Mouse (Mus musculus) embryonic fibroblast, embryonic 13.5 days (primary cell): ENCODE measurements around the gene H2-T22. TPM values are rescaled to one million over a fixed set of nuclear protein-coding genes. Genes with fewer than 3 reads are reported as not detected.

Experiments used
- H3K27ac ChIP-seq: 2 replicates; pipeline ENCODE4 v1.5.1; 2012; ENCODE audit warnings: low read length, control low read depth, inconsistent platforms; ENCODE audit not compliant: insufficient read depth
- H3K4me1 ChIP-seq: 2 replicates; pipeline ENCODE4 v1.6.1; 2011; ENCODE audit warnings: low read length; ENCODE audit not compliant: control insufficient read depth, insufficient read depth
- H3K4me3 ChIP-seq: 2 replicates; pipeline ENCODE4 v1.5.1; 2011; ENCODE audit warnings: mild to moderate bottlenecking, control low read depth, low read length; ENCODE audit not compliant: insufficient read depth
- CTCF ChIP-seq: IDR thresholded peaks from 2 replicates; pipeline ENCODE4 v1.5.1; 2011; ENCODE audit warnings: mild to moderate bottlenecking, control low read depth, low read length, moderate library complexity, borderline replicate concordance; ENCODE audit not compliant: insufficient read depth
- POLR2A ChIP-seq: IDR thresholded peaks from 2 replicates; pipeline ENCODE4 v1.6.1; 2011; ENCODE audit warnings: low read depth, mild to moderate bottlenecking, control low read depth, low read length, moderate library complexity
- polyA plus RNA-seq: library from polyadenylated mRNA; stranded (reverse); fragments of >200 nt; gene quantifications from 2 replicates; pipeline ENCODE4 v1.2.4, GENCODE M21; 2011; ENCODE audit warnings: low read depth; ENCODE audit not compliant: missing spikeins, insufficient read length

H2-T22 gene
- polyA plus RNA-seq, 1 experiment: 54.1 TPM

GRCm38 (mm10) chr17:36003331-36003730, 39.2 kb downstream of the H2-T22 start:
- Histone ChIP-seq H3K4me3 (no peak overlapping the region), H3K27ac (no peak overlapping the region), H3K4me1 (peaks cover 2% of the 10 kb centered on the region)
- no peak for TF ChIP-seq POLR2A
- no peak for TF ChIP-seq CTCF

- peaks cover 2% of the 10 kb centered on the region for H3K4me1 ChIP-seq
- no peak for TF ChIP-seq POLR2A
- TF ChIP-seq CTCF: no peak
- peak overlapping the region; percentile 83 for H3K27ac ChIP-seq
- no peak overlapping the region for H3K4me3 ChIP-seq
Observed at GRCm38 (mm10) chr17:36001966-36002365, 40.6 kb downstream of the H2-T22 start.

- peak overlapping the region; percentile 93 for H3K27ac ChIP-seq
- peaks cover 2% of the 10 kb centered on the region for H3K4me1 ChIP-seq
- H3K4me3 ChIP-seq: no peak overlapping the region
- TF ChIP-seq CTCF (no peak), POLR2A (no peak)
Observed at GRCm38 (mm10) chr17:36001121-36001897, 41.2 kb downstream of the H2-T22 start.

GRCm38 (mm10) chr17:36000349-36000748, 42.2 kb downstream of the H2-T22 start:
- H3K4me3 ChIP-seq: no peak overlapping the region
- peaks cover 4% of the 10 kb centered on the region for H3K4me1 ChIP-seq
- peak overlapping the region; percentile 93 for H3K27ac ChIP-seq
- TF ChIP-seq CTCF (no peak), POLR2A (no peak)

GRCm38 (mm10) chr17:35999356-35999755, 43.2 kb downstream of the H2-T22 start:
- H3K4me1 ChIP-seq: peaks cover 5% of the 10 kb centered on the region
- no peak for TF ChIP-seq CTCF
- no peak for TF ChIP-seq POLR2A
- no peak overlapping the region for H3K4me3 ChIP-seq
- H3K27ac ChIP-seq: no peak overlapping the region

- no peak for TF ChIP-seq CTCF
- TF ChIP-seq POLR2A: no peak
- Histone ChIP-seq H3K4me3 (no peak overlapping the region), H3K27ac (no peak overlapping the region), H3K4me1 (peaks cover 5% of the 10 kb centered on the region)
Observed at GRCm38 (mm10) chr17:35998545-35999305, 43.8 kb downstream of the H2-T22 start.

- TF ChIP-seq CTCF (no peak), POLR2A (no peak)
- H3K4me3 ChIP-seq: no peak overlapping the region
- H3K27ac ChIP-seq: no peak overlapping the region
- peaks cover 5% of the 10 kb centered on the region for H3K4me1 ChIP-seq
Observed at GRCm38 (mm10) chr17:35997713-35998510, 44.6 kb downstream of the H2-T22 start.

GRCm38 (mm10) chr17:35996949-35997348, 45.6 kb downstream of the H2-T22 start:
- Histone ChIP-seq H3K27ac (no peak overlapping the region), H3K4me1 (peaks cover 2% of the 10 kb centered on the region), H3K4me3 (no peak overlapping the region)
- TF ChIP-seq CTCF: peak; percentile 91
- TF ChIP-seq POLR2A: no peak

- Histone ChIP-seq H3K4me3 (peak overlapping the region; percentile 76), H3K4me1 (0 out of 2 replicates have a peak, but pooled peaks cover 2% of the 10 kb centered on the region), H3K27ac (no peak overlapping the region)
- TF ChIP-seq POLR2A (no peak), CTCF (no peak)
Observed at GRCm38 (mm10) chr17:35994879-35995240, 47.7 kb downstream of the H2-T22 start.
